Mouse (Mus musculus) ES-E14 (cell line): ENCODE results near the gene Otulin.

Experiments
- ZC3H11A ChIP-seq: IDR thresholded peaks from 2 replicates; pipeline ENCODE4 v1.6.1; 2012; ENCODE audit warnings: low read depth, mild to moderate bottlenecking, inconsistent platforms, low read length, borderline replicate concordance
- ZNF384 ChIP-seq: IDR thresholded peaks from 2 replicates; pipeline ENCODE4 v1.6.1; 2012; ENCODE audit warnings: low read depth, low read length, inconsistent platforms

GRCm38 (mm10) chr15:27598786-27599385 lies 31.6 kb downstream of the Otulin start:
- TF ChIP-seq ZC3H11A (no peak), ZNF384 (no peak)
